Mouse (Mus musculus) midbrain, embryonic 15.5 days (tissue): ENCODE results near the gene Tmem208. TPM values are rescaled to one million over a fixed set of nuclear protein-coding genes. Genes with fewer than 3 reads are reported as not detected.

Experiments
- ATAC-seq: fragments of 200-750 bp; cut with Nextera tagmentation; replicated peaks from 2 replicates; pipeline ENCODE4 v1.8.0; 2017; ENCODE audit warnings: moderate TSS enrichment
- H3K27ac ChIP-seq: fragments of 300-500 bp; sonication (generic); 2 replicates; pipeline ENCODE4 v1.5.1; 2015; ENCODE audit warnings: mild to moderate bottlenecking, inconsistent platforms
- H3K27me3 ChIP-seq: fragments of 300-500 bp; sonication (generic); replicated peaks from 2 replicates; pipeline ENCODE4 v1.6.1; 2015; ENCODE audit warnings: inconsistent platforms
- H3K36me3 ChIP-seq: fragments of 300-500 bp; sonication (generic); replicated peaks from 2 replicates; pipeline ENCODE4 v1.6.1; 2015; ENCODE audit warnings: inconsistent platforms
- H3K4me1 ChIP-seq: fragments of 300-500 bp; sonication (generic); 2 replicates; pipeline ENCODE4 v1.6.1; 2015; ENCODE audit warnings: inconsistent platforms
- H3K4me2 ChIP-seq: fragments of 300-500 bp; sonication (generic); 2 replicates; pipeline ENCODE4 v1.6.1; 2015; ENCODE audit warnings: inconsistent platforms, mild to moderate bottlenecking, moderate library complexity
- H3K4me3 ChIP-seq: fragments of 300-500 bp; sonication (generic); 2 replicates; pipeline ENCODE4 v1.5.1; 2015; ENCODE audit warnings: mild to moderate bottlenecking, inconsistent platforms
- H3K9ac ChIP-seq: fragments of 300-500 bp; sonication (generic); 2 replicates; pipeline ENCODE4 v1.6.1; 2015; ENCODE audit warnings: mild to moderate bottlenecking, inconsistent platforms
- H3K9me3 ChIP-seq: fragments of 300-500 bp; sonication (generic); 2 replicates; pipeline ENCODE4 v1.6.1; 2016; ENCODE audit warnings: inconsistent platforms
- WGBS: fragments of 180-500 bp; shearing (Covaris S2); methylation state at CpG from one replicate; pipeline ENCODE4 v1.1.7; 2015; ENCODE audit warnings: mixed read lengths; 5-methylcytosine and 5-hydroxymethylcytosine counted together
- polyA plus RNA-seq: library from polyadenylated mRNA; unstranded; fragments of >200 nt; fragmentation: Nextera tagmentation; extraction: Ambion mirVana; gene quantifications from 2 replicates; pipeline ENCODE4 v1.2.1, GENCODE M21; 2015

Gene Tmem208
- 130 and 139 TPM in 2 replicates for polyA plus RNA-seq

- WGBS, result under 1% methylated on average over 36 of the region's 36 CpGs
These were observed at the start of gene Tmem208, which contains the start of gene Lrrc29 for GRCm38 (mm10) chr8:105326141-105326672. Gene Tmem208 (plus strand): TSS chr8:105326354. Gene Lrrc29 (minus strand): TSS chr8:105326278.

GRCm38 (mm10) chr8:105278911-105279334 is 47.2 kb upstream of the Tmem208 start:
- Histone ChIP-seq H3K27me3 (peaks cover 50% of the 10 kb centered on the region), H3K27ac (no peak overlapping the region), H3K4me2 (peak overlapping the region; percentile 47), H3K4me3 (peak overlapping the region; percentile 21), H3K36me3 (peaks cover 24% of the 10 kb centered on the region), H3K9me3 (no peaks in the 10 kb centered on the region), H3K9ac (no peak overlapping the region), H3K4me1 (peaks cover 28% of the 10 kb centered on the region)
- peak; percentile 50 for ATAC-seq
- WGBS, result 4% methylated on average over 28 of the region's 28 CpGs

More at GRCm38 (mm10) chr8:105326141-105326672, at the start of gene Tmem208, which contains the start of gene Lrrc29:
- H3K9ac ChIP-seq, result peak within 1 kb of the TSS; percentile 93
- H3K4me1 ChIP-seq, result peaks cover 26% of the 10 kb centered on the region
- peak within 1 kb of the TSS; percentile 91 for H3K4me3 ChIP-seq
- ATAC-seq, result peak; percentile 92
- H3K9me3 ChIP-seq, result no peaks in the 10 kb centered on the region
- H3K27ac ChIP-seq, result peak within 1 kb of the TSS; percentile 83
- H3K4me2 ChIP-seq, result peak within 1 kb of the TSS; percentile 93
- peaks cover 36% of the 10 kb centered on the region; the same call in 1 of the 2 replicates for H3K36me3 ChIP-seq
- H3K27me3 ChIP-seq, result no peaks in the 10 kb centered on the region

GRCm38 (mm10) chr8:105280567-105280966 is 45.6 kb upstream of the Tmem208 start:
- H3K9me3 ChIP-seq, result no peaks in the 10 kb centered on the region
- H3K4me3 ChIP-seq, result no peak overlapping the region
- no peak overlapping the region for H3K4me2 ChIP-seq
- 60% methylated on average over 3 of the region's 3 CpGs for WGBS
- ATAC-seq, result no peak
- H3K27ac ChIP-seq, result no peak overlapping the region
- peaks cover 34% of the 10 kb centered on the region for H3K27me3 ChIP-seq
- no peak overlapping the region for H3K9ac ChIP-seq
- peaks cover 24% of the 10 kb centered on the region for H3K36me3 ChIP-seq
- peaks cover 31% of the 10 kb centered on the region for H3K4me1 ChIP-seq

- H3K9ac ChIP-seq, result no peak overlapping the region
- peaks cover 24% of the 10 kb centered on the region for H3K27me3 ChIP-seq
- no peak overlapping the region for H3K4me2 ChIP-seq
- no peak overlapping the region for H3K4me3 ChIP-seq
- no peak for ATAC-seq
- H3K36me3 ChIP-seq, result peaks cover 24% of the 10 kb centered on the region
- H3K9me3 ChIP-seq, result no peaks in the 10 kb centered on the region
- peaks cover 31% of the 10 kb centered on the region for H3K4me1 ChIP-seq
- no peak overlapping the region for H3K27ac ChIP-seq
- WGBS, result 87% methylated on average over 12 of the region's 12 CpGs
These were observed 44.3 kb upstream of the Tmem208 start for GRCm38 (mm10) chr8:105281821-105282220.

GRCm38 (mm10) chr8:105282239-105282638 is 43.9 kb upstream of the Tmem208 start:
- Histone ChIP-seq H3K4me2 (no peak overlapping the region), H3K27me3 (peaks cover 20% of the 10 kb centered on the region), H3K9ac (no peak overlapping the region), H3K27ac (no peak overlapping the region), H3K36me3 (peaks cover 24% of the 10 kb centered on the region), H3K4me1 (peaks cover 32% of the 10 kb centered on the region), H3K4me3 (no peak overlapping the region), H3K9me3 (no peaks in the 10 kb centered on the region)
- WGBS, result 88% methylated on average over 4 of the region's 4 CpGs
- no peak for ATAC-seq

GRCm38 (mm10) chr8:105283074-105283473 is 43.1 kb upstream of the Tmem208 start:
- Histone ChIP-seq H3K9me3 (no peaks in the 10 kb centered on the region), H3K36me3 (peaks cover 24% of the 10 kb centered on the region), H3K4me2 (no peak overlapping the region), H3K4me3 (no peak overlapping the region), H3K9ac (no peak overlapping the region), H3K27ac (no peak overlapping the region), H3K27me3 (peaks cover 17% of the 10 kb centered on the region), H3K4me1 (peaks cover 41% of the 10 kb centered on the region)
- no peak for ATAC-seq
- WGBS, result 32% methylated on average over 23 of the region's 23 CpGs

- peaks cover 45% of the 10 kb centered on the region for H3K4me1 ChIP-seq
These were observed 40.6 kb upstream of the Tmem208 start for GRCm38 (mm10) chr8:105285514-105285913.

GRCm38 (mm10) chr8:105286907-105287306 is 39.2 kb upstream of the Tmem208 start:
- no peak for ATAC-seq
- H3K4me1 ChIP-seq, result peaks cover 51% of the 10 kb centered on the region
- H3K9me3 ChIP-seq, result no peaks in the 10 kb centered on the region
- H3K27me3 ChIP-seq, result no peaks in the 10 kb centered on the region
- 0 out of 2 replicates have a peak overlapping the region, but pooled peaks have one; percentile 62 for H3K4me3 ChIP-seq
- H3K27ac ChIP-seq, result no peak overlapping the region
- peak overlapping the region; percentile 70 for H3K4me2 ChIP-seq
- WGBS, result 92% methylated on average over 4 of the region's 4 CpGs
- 0 out of 2 replicates have a peak overlapping the region, but pooled peaks have one; percentile 17 for H3K9ac ChIP-seq
- H3K36me3 ChIP-seq, result peaks cover 14% of the 10 kb centered on the region

More at GRCm38 (mm10) chr8:105285514-105285913, 40.6 kb upstream of the Tmem208 start:
- Histone ChIP-seq H3K27me3 (no peaks in the 10 kb centered on the region), H3K4me3 (no peak overlapping the region), H3K27ac (no peak overlapping the region), H3K4me2 (0 out of 2 replicates have a peak overlapping the region, but pooled peaks have one; percentile 70), H3K9me3 (no peaks in the 10 kb centered on the region), H3K36me3 (peaks cover 20% of the 10 kb centered on the region), H3K9ac (no peak overlapping the region)
- 46% methylated on average over 12 of the region's 12 CpGs for WGBS
- no peak for ATAC-seq

- no peaks in the 10 kb centered on the region for H3K9me3 ChIP-seq
- H3K4me1 ChIP-seq, result peaks cover 51% of the 10 kb centered on the region
- H3K36me3 ChIP-seq, result peaks cover 5% of the 10 kb centered on the region; the same call in 1 of the 2 replicates
- no peaks in the 10 kb centered on the region for H3K27me3 ChIP-seq
- H3K4me2 ChIP-seq, result peak overlapping the region; percentile 70
- peak overlapping the region; percentile 68 for H3K9ac ChIP-seq
- peak overlapping the region; percentile 94; the same call in 1 of the 2 replicates for H3K27ac ChIP-seq
- no peak for ATAC-seq
- 82% methylated on average over 5 of the region's 5 CpGs for WGBS
- peak overlapping the region; percentile 62 for H3K4me3 ChIP-seq
These were observed 37.9 kb upstream of the Tmem208 start for GRCm38 (mm10) chr8:105288231-105288630.

GRCm38 (mm10) chr8:105288958-105289732 is 37.0 kb upstream of the Tmem208 start:
- H3K9ac ChIP-seq, result peak overlapping the region; percentile 68
- H3K4me1 ChIP-seq, result peaks cover 51% of the 10 kb centered on the region
- H3K4me2 ChIP-seq, result peak overlapping the region; percentile 70
- no peaks in the 10 kb centered on the region for H3K9me3 ChIP-seq
- no peaks in the 10 kb centered on the region; the same call in 1 of the 2 replicates for H3K36me3 ChIP-seq
- no peaks in the 10 kb centered on the region for H3K27me3 ChIP-seq
- under 1% methylated on average over 53 of the region's 53 CpGs for whole genome bisulfite sequencing
- peak; percentile 92 for ATAC-seq
- peak overlapping the region; percentile 94 for H3K27ac ChIP-seq
- H3K4me3 ChIP-seq, result peak overlapping the region; percentile 62

GRCm38 (mm10) chr8:105289805-105290460 is 36.2 kb upstream of the Tmem208 start, which contains the start of gene 4931428F04Rik:
Gene 4931428F04Rik (minus strand): TSS chr8:105289864.
- ATAC-seq, result peak; percentile 35
- Histone ChIP-seq H3K4me1 (peaks cover 50% of the 10 kb centered on the region), H3K4me2 (peak within 1 kb of the TSS; percentile 70), H3K27me3 (no peaks in the 10 kb centered on the region), H3K4me3 (peak within 1 kb of the TSS; percentile 62), H3K9ac (peak within 1 kb of the TSS; percentile 68), H3K27ac (peak within 1 kb of the TSS; percentile 94), H3K9me3 (no peaks in the 10 kb centered on the region), H3K36me3 (no peaks in the 10 kb centered on the region; the same call in 1 of the 2 replicates)
- WGBS, result under 1% methylated on average over 43 of the region's 43 CpGs
